Mouse (Mus musculus): ENCODE measurements at regions not wholly inside any gene's neighbourhood (a gene's known extent, or its start where the extent isn't known, plus 50 kb on each side); places are given as distances from the start of the nearest gene placed in this dataset.

GRCm38 (mm10) chr12:13164791-13165190 is 84.2 kb downstream of the Ddx1 start:
- peaks cover 6% of the 10 kb centered on the region; the same call in 1 of the 2 replicates for H3K4me1 ChIP-seq
- H3K4me2 ChIP-seq (replicated peaks) = no peak overlapping the region
- no peaks in the 10 kb centered on the region for H3K36me3 ChIP-seq
- no peak overlapping the region for H3K27ac ChIP-seq
- WGBS = 76% methylated on average over 2 of the region's 2 CpGs
- H3K4me3 ChIP-seq = no peak overlapping the region
- peaks cover 19% of the 10 kb centered on the region for H3K27me3 ChIP-seq
- no peaks in the 10 kb centered on the region for H3K9me3 ChIP-seq
- no peak overlapping the region for H3K9ac ChIP-seq
- ATAC-seq (ENCODE audit: low FRiP score, low read depth) = no peak

GRCm38 (mm10) chr12:13161051-13161450 is 88.0 kb downstream of the Ddx1 start:
- Histone ChIP-seq H3K4me1 (peaks cover 32% of the 10 kb centered on the region), H3K36me3 (no peaks in the 10 kb centered on the region), H3K27ac (no peak overlapping the region), H3K27me3 (peaks cover 30% of the 10 kb centered on the region), H3K9ac (no peak overlapping the region), H3K4me3 (no peak overlapping the region), H3K9me3 (no peaks in the 10 kb centered on the region), H3K4me2 (replicated peaks) (no peak overlapping the region)
- 95% methylated on average over 1 of the region's 1 CpGs for WGBS
- no peak for ATAC-seq (ENCODE audit: low FRiP score, low read depth)

GRCm38 (mm10) chr12:13159346-13160055 is 89.5 kb downstream of the Ddx1 start:
- no peak for ATAC-seq (ENCODE audit: low FRiP score, low read depth)
- H3K4me2 ChIP-seq (replicated peaks) = no peak overlapping the region

GRCm38 (mm10) chr12:13157666-13158381 is 91.2 kb downstream of the Ddx1 start:
- WGBS = 14% methylated on average over 7 of the region's 7 CpGs
- H3K27me3 ChIP-seq = peaks cover 24% of the 10 kb centered on the region
- H3K36me3 ChIP-seq = no peaks in the 10 kb centered on the region
- H3K4me3 ChIP-seq = no peak overlapping the region
- H3K27ac ChIP-seq = peak overlapping the region; percentile 73
- H3K4me2 ChIP-seq (replicated peaks) = peak overlapping the region; percentile 23; the same call in 1 of the 2 replicates
- H3K9ac ChIP-seq = no peak overlapping the region
- H3K4me1 ChIP-seq = peaks cover 32% of the 10 kb centered on the region
- H3K9me3 ChIP-seq = no peaks in the 10 kb centered on the region
- peak; percentile 83 for ATAC-seq (ENCODE audit: low FRiP score, low read depth)

More at GRCm38 (mm10) chr12:13159346-13160055, 89.5 kb downstream of the Ddx1 start:
- no peaks in the 10 kb centered on the region for H3K9me3 ChIP-seq
- peaks cover 28% of the 10 kb centered on the region for H3K27me3 ChIP-seq
- H3K36me3 ChIP-seq = no peaks in the 10 kb centered on the region
- no peak overlapping the region for H3K9ac ChIP-seq
- no peak overlapping the region for H3K4me3 ChIP-seq
- peaks cover 32% of the 10 kb centered on the region for H3K4me1 ChIP-seq
- no peak overlapping the region for H3K27ac ChIP-seq

- Histone ChIP-seq H3K36me3 (no peaks in the 10 kb centered on the region), H3K27me3 (peaks cover 23% of the 10 kb centered on the region), H3K4me2 (replicated peaks) (no peak overlapping the region), H3K27ac (no peak overlapping the region), H3K9me3 (no peaks in the 10 kb centered on the region), H3K9ac (no peak overlapping the region), H3K4me3 (no peak overlapping the region), H3K4me1 (peaks cover 32% of the 10 kb centered on the region)
- ATAC-seq (ENCODE audit: low FRiP score, low read depth) = no peak
- WGBS = 60% methylated on average over 10 of the region's 10 CpGs
Observed at GRCm38 (mm10) chr12:13157089-13157488, 91.9 kb downstream of the Ddx1 start.

- Histone ChIP-seq H3K4me2 (replicated peaks) (no peak overlapping the region), H3K9me3 (no peaks in the 10 kb centered on the region), H3K27me3 (no peaks in the 10 kb centered on the region), H3K4me1 (peaks cover 2% of the 10 kb centered on the region; the same call in 1 of the 2 replicates), H3K9ac (no peak overlapping the region), H3K4me3 (no peak overlapping the region), H3K27ac (no peak overlapping the region), H3K36me3 (no peaks in the 10 kb centered on the region)
- no peak for ATAC-seq (ENCODE audit: low FRiP score, low read depth)
- 76% methylated on average over 4 of the region's 4 CpGs for WGBS
Observed at GRCm38 (mm10) chr12:13150751-13151150, 98.3 kb downstream of the Ddx1 start.

- ATAC-seq (ENCODE audit: low FRiP score, low read depth) = no peak
- 72% methylated on average over 4 of the region's 4 CpGs for WGBS
- H3K9me3 ChIP-seq = no peaks in the 10 kb centered on the region
Observed at GRCm38 (mm10) chr12:13147251-13147650, 101.8 kb downstream of the Ddx1 start.

GRCm38 (mm10) chr12:13145186-13146115 is 103.6 kb downstream of the Ddx1 start:
- no peaks in the 10 kb centered on the region for H3K27me3 ChIP-seq
- peaks cover 20% of the 10 kb centered on the region for H3K4me1 ChIP-seq
- no peak overlapping the region for H3K4me2 ChIP-seq (replicated peaks)
- no peak overlapping the region; the same call in 1 of the 2 replicates for H3K27ac ChIP-seq
- no peak overlapping the region for H3K4me3 ChIP-seq
- no peak for ATAC-seq (ENCODE audit: low FRiP score, low read depth)
- peaks cover 3% of the 10 kb centered on the region; the same call in 1 of the 2 replicates for H3K9me3 ChIP-seq
- WGBS = 50% methylated on average over 10 of the region's 10 CpGs
- H3K36me3 ChIP-seq = no peaks in the 10 kb centered on the region
- H3K9ac ChIP-seq = no peak overlapping the region

More at GRCm38 (mm10) chr12:13147251-13147650, 101.8 kb downstream of the Ddx1 start:
- Histone ChIP-seq H3K4me1 (peaks cover 20% of the 10 kb centered on the region), H3K4me2 (replicated peaks) (no peak overlapping the region), H3K36me3 (no peaks in the 10 kb centered on the region), H3K9ac (no peak overlapping the region), H3K4me3 (no peak overlapping the region), H3K27me3 (no peaks in the 10 kb centered on the region), H3K27ac (no peak overlapping the region)

- Histone ChIP-seq H3K27me3 (no peaks in the 10 kb centered on the region), H3K4me1 (peaks cover 20% of the 10 kb centered on the region), H3K4me2 (replicated peaks) (no peak overlapping the region), H3K9me3 (peaks cover 6% of the 10 kb centered on the region; the same call in 1 of the 2 replicates), H3K27ac (no peak overlapping the region; the same call in 1 of the 2 replicates), H3K36me3 (no peaks in the 10 kb centered on the region), H3K9ac (no peak overlapping the region), H3K4me3 (no peak overlapping the region)
- whole genome bisulfite sequencing = 95% methylated on average over 1 of the region's 1 CpGs
- ATAC-seq (ENCODE audit: low FRiP score, low read depth) = no peak
Observed at GRCm38 (mm10) chr12:13144739-13145138, 104.3 kb downstream of the Ddx1 start.

- Histone ChIP-seq H3K9ac (no peak overlapping the region), H3K4me3 (no peak overlapping the region), H3K4me1 (peaks cover 16% of the 10 kb centered on the region), H3K9me3 (peaks cover 6% of the 10 kb centered on the region; the same call in 1 of the 2 replicates), H3K27me3 (no peaks in the 10 kb centered on the region), H3K27ac (no peak overlapping the region), H3K4me2 (replicated peaks) (no peak overlapping the region), H3K36me3 (no peaks in the 10 kb centered on the region)
- no peak for ATAC-seq (ENCODE audit: low FRiP score, low read depth)
- WGBS = 94% methylated on average over 6 of the region's 6 CpGs
Observed at GRCm38 (mm10) chr12:13140636-13141035, 108.4 kb downstream of the Ddx1 start.

GRCm38 (mm10) chr12:13139189-13139588 is 109.8 kb downstream of the Ddx1 start:
- H3K27me3 ChIP-seq = no peaks in the 10 kb centered on the region
- H3K27ac ChIP-seq = no peak overlapping the region
- H3K36me3 ChIP-seq = no peaks in the 10 kb centered on the region
- H3K4me1 ChIP-seq = 0 out of 2 replicates have a peak, but pooled peaks cover 3% of the 10 kb centered on the region
- ATAC-seq (ENCODE audit: low FRiP score, low read depth) = no peak
- no peak overlapping the region for H3K4me3 ChIP-seq
- H3K9ac ChIP-seq = no peak overlapping the region
- H3K4me2 ChIP-seq (replicated peaks) = no peak overlapping the region
- peaks cover 6% of the 10 kb centered on the region; the same call in 1 of the 2 replicates for H3K9me3 ChIP-seq
- 77% methylated on average over 5 of the region's 5 CpGs for WGBS

Data from limb, embryonic 13.5 days (tissue).